Mouse (Mus musculus): ENCODE measurements around the gene Gucy1b1.

Gucy1b1 gene

DNA sequence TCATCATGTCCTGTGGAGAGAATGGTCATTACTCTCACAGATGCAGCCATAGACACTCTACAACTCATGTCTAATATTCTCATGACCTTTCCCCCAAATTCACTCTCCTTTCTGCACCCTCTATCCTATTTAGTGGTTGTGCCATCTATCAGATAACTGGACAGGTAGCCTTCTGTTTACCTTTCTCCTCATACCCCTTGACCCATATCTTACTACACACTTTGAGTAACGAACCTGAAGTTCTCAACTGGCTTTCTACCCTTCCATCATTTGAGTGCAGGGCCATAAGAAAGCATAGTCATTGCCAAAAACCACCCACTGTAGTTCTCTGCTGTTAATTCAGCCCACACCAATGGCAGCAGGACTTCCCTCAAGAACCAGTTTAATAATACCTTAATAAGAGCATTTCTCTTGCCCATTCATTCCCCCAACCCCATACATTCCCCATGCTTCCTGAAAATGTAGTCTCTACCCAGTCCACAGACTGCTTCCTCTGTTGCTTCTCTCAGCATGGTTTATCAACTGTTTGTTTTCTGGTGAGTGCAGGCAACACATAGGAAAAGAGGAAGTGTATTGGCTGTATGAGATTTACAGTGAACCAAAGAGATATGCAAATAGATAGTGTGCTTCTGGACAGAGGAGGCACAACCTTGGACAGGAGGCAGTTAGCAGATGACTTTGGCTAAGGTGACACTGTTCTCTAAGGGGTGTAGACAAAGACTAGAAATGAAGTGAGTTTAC, 44.3 kb downstream of the Gucy1b1 start:
- no peak for DNase-seq

DNA sequence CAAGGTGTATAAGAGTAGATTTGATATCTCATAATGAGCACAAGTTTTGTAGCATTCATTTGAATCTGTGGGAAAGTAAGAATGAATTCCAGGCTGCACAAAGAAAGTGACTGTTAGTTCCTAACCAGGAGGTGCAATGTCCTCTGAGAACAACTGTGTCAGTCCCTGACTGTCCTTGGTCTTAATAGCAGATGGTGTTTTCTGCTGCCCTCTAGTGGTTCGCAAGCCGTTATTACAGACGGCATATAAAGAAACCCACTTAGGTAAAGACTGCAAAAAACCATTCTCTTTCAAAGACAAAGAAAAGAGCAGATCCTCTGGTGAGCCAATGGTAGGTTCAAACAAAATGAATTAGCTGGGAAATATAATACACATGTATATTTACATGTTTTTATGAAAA, 45.3 kb downstream of the Gucy1b1 start:
- peak; percentile 23 to 44 for DNase-seq

DNA sequence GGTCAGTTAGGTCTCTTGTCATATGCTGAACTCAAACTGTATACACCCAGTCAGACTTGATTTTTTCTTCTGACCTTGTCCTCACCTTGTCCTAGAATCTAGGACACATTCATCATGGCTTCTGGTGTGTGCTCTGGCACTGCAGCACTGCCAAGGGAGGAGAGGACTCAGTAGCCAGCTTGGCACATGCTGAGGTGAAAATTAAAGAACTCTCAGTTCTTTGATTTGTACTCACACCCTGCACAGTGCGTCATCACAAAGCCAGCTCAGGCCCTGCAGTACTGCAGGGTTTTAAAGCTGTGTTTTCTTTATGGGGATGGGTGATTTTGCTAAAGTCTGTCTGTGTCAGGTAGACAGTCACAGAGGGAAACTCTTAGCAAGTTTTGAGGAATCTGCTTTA, 47.2 kb downstream of the Gucy1b1 start:
- no peak for DNase-seq

DNA sequence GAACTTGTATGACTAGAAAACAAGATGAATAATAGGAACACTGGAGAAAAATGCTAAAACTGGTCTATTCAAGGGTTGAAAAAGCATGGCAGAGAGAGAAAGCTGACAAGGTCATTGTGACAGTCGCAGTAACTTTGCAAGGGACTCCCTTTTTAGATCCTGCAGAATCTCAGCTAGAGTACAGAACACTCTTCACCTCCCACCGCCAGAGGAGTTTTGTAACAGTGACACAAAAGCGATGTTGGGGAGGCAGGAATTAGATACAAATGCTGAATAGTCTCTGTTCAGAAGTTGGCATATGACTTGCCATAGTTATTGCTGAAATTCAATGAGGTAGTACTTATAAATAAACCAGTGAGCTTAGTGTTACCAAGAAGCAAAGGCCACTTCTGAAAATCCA, 51.4 kb downstream of the Gucy1b1 start:
- DNase-seq = no peak

DNA sequence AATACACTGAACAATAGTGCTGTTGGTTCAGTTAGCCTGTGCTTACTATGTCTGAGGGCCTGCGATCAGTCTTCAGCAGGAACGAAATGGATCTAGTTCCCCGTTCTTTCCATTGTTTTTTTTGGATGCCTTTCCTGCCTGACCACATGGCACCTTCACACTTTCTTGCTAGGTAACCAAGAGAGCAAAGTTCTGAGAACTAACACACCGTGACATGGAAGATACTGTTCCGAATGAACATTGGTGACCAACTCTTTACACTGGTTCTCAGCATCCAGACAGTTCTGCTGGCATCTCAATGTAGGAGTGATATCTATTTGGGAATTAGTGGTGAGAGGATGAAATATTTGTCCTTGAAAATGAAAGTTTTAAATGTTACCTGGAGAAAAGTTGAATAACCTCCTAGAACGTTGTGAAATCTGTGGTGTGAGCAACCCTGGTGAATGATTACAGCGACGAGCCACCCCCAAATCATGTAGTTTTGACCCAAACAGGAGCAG, 52.0 kb downstream of the Gucy1b1 start:
- no peak for DNase-seq

DNA sequence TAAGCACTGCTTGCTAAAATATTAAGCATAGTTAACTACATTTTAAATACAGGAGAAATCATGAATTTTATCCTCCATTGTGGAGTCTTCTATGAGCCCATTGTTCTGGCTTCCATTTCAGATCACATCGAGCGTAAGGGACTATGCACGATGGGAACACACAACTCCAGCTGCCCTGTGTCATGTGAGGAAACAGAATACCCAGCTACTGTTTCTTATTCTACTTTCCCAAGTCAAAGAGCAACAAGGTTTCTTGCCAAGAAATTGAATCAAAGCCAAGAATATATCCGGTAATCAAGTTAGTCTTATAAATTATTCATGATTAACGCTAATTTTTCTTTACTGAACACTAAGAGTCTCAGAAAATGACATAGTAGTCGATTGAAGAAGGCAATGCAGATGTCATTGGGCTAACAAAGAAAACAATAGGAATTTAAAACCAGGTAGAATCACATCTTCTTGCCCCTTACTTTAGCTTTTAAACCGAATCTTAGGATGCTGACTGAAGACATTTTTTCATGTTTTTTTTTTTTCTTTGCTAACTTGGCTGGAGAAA, 60.3 kb downstream of the Gucy1b1 start:
- no peak for DNase-seq

DNA sequence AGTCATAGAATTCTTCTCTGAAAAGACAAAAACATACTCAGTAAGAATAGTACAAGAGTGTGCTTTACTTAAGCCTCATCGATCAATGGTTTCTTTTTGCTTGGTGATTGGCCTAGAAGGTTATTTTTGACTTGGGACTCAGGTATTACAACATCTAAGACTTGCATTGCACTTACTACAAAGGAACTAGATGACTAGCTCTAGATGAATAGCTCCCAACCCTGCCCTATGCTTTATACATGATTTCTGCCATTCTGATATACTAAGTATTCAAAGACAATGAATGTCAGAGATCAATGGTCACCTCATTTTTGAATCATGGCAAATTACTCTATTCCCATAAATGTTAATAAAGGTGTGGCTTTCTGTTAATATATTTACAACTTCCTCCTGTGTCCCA, 67.5 kb downstream of the Gucy1b1 start:
- no peak for DNase-seq

DNA sequence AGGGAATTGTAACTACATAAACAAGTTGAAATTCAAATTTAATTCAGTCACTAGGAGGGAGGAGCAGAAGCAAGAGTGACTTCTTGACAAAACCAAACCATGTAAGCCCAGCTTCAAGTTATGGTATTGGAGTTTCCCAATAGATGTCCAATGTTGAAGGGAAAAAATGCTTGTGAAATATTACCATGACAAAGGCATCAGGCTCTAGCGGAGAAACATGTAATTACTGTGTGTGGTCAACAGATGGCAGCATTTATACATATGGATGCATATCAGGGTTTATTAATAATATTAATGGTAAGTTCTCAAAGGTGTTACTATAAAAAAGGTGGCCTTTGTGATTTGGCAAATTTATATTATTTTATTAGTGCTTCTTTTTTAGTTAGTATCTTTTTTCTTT, 78.5 kb downstream of the Gucy1b1 start:
- peak; percentile 7 to 48 for DNase-seq

DNA sequence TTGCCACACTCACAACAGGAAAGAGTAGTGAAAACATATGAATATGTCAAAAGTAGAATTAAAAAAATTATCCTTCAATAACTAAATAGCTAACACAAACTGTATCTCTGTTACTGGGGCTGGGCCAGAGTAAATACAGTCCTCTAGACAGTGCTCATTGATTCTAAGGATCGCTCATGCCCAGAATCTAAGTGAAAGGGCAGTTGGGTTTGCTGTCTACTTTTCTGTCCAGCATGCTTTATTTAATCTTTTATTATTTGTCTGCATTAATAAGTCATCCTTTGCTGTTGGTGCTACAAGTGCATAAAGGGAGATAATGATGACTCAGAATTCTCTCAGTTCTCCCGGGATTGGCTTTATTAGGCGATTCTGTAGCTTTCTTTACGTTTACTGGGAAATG, 79.1 kb downstream of the Gucy1b1 start:
- no peak for DNase-seq

DNA sequence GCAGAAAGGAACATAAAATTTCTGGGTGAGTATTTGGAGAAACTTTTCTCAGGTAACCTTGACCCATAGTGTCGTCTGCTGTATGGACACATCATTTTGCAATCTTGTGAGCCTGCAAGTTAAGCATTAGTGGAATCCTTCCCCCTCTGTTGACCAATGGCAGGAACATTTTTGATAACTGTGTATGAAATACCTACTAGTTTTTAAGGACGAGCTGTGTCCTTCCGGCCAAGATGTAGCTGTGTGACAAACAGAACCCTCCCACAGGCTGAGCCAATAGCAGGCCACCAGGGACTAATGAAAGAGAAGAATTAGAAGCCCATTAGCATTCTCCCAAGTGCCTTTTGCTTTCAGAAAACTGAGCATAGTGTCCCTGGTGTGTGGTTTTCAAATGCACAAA, 84.0 kb downstream of the Gucy1b1 start:
- DNase-seq = no peak

DNA sequence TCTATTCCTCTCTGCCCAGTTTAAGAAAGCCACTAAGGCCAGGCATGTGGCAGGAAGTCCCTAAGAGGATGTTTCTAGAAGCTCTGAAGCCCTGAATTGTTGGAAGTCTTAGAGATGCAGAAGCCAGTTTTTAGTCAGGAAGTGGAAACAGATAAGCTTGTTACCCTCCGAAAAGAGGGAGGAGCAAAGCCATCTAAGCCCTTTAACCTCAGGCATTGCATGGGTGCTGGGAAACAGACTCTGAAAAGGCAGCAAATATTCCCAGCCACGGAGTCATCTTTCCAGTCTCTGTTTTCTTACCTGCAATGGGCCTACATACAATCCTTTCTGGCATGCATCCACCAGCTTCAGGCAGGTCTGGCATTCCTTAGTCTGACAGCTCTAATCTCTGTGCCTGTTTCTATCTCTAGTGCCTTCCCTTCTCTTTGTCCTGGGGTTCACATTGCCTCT, 84.8 kb downstream of the Gucy1b1 start:
- DNase-seq = no peak

DNA sequence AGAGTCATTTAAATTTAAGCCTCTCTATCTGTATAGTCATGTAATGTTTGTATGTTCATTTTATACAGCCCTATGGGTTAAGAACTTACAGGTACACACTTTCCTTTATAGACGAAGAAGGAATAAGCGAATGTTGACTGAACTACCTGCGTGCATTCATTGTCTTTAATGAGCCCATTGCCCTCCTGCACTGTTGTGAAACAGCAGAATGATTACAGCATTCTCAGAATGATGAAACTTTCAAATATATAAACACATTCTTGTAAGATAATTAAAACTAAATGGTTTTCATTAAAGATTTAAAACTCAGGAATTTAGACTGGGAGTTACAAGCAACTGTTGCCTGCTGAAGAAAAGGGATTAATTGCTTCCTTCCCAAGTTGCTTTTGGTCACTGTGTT, 86.9 kb downstream of the Gucy1b1 start:
- DNase-seq = no peak

DNA sequence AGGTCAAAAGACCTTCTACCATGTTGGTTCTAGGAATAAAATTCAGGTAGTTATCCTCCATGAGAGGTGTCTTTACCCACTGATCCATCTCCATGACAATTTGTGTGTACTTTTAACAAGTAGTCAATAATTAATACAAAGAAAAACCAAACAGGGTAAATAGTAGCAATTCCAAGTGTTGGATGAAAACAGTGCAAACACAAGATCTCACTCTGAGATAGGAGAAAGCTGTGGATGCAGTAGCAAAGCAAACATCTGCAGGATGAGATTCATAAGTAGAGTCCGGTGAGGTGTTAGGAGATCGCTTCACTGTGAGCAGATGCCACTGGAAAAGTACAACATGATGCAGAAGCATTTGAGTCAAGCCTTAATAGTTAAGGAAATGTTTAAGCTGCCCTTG, 88.4 kb downstream of the Gucy1b1 start:
- no peak for DNase-seq

DNA sequence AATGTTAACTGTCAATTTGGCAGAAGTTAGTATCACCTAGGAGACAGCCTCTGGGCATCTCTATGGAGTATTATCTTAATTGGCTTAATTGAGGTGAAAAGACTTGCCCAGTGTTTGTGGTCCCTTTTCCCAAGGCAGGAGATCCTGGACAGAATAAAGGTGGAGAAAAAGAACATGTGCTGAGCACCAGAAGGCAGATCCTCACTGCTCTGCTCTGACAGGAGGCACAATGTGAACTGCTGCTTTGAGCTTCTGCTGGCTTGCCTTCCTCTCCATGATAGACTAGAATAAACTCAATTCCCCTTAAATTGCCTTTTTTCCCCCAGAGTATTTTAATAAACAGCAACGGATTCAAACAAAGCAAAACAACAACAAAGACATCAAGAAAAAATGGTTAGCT, 89.4 kb downstream of the Gucy1b1 start:
- DNase-seq = no peak

DNA sequence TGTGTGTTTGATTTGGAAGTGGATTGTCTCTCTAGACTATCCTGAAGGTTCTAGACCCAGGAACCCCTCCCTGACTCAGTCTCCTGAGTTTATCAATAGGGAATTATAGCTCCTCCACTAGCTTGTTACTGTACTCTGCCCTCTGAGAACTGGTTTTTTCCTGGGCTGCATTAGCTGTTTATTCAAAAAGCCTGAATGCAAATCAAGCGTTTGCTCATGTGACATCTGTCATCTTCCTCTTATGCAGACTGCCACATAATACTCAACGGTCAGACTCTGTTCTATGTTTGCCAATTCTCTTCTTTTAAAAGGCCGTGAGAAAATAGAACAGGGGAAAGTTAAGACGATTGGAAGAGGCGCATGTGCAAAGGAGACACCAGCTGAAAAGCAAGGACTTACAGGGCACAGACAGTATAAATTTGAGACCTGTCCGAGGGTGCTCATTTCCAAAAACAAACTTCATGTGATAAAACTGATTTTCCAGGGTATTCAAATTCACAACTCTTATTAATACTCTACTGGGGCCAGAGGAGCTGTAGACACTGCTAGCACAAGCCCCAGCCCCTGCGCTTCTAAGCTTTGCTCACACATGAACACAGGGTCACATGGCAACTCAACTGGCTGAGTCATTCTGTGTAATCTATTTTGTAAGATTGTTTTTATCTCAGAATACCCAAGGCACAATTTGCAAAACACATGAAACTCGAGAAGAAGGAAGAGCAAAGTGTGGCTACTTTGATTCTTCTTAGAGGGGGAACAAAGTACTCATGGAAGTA, 91.2 kb downstream of the Gucy1b1 start:
- no peak for DNase-seq

Measured in cerebellum, postnatal 36 days (tissue).